Mouse (Mus musculus) CD4-positive, CD25-positive, alpha-beta regulatory T cell, adult 9 weeks (primary cell): ENCODE data around the gene Mst1. TPM values are rescaled to one million over a fixed set of nuclear protein-coding genes. Genes with fewer than 3 reads are reported as not detected.

Experiments
- polyA plus RNA-seq: library from polyadenylated mRNA; unstranded; fragments of 100-300 nt; shearing (Covaris generic); gene quantifications from one replicate; pipeline ENCODE4 v1.2.1, GENCODE M21; 2017

The Mst1 gene
- 2.1 TPM for polyA plus RNA-seq

DNA sequence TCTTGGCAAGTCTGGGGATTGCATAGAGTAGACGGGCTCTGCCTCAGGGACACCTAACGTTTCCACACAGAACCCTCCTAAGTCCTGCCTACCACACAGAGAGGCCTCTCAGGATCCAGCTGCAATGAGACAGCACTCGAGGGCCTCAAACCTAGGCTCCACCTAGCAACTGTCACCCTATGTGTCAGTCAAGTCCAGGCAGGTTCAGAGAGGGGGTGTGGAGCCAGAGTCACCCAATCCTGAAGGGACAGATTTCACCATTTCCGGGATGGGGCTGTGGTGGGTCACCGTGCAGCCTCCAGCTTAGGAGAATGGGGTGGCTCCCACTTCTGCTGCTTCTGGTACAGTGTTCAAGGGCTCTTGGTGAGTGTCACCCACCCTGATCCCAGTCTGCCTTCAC is at the start of gene Mst1:
Mst1 (plus strand) TSS at position 269 of the 400 bp plus-strand sequence.

GRCm38 (mm10) chr9:108049016-108049455 is 31.2 kb upstream of the Mst1 start, which contains the start of gene Gmppb:
Gmppb (plus strand) TSS chr9:108049242.

DNA sequence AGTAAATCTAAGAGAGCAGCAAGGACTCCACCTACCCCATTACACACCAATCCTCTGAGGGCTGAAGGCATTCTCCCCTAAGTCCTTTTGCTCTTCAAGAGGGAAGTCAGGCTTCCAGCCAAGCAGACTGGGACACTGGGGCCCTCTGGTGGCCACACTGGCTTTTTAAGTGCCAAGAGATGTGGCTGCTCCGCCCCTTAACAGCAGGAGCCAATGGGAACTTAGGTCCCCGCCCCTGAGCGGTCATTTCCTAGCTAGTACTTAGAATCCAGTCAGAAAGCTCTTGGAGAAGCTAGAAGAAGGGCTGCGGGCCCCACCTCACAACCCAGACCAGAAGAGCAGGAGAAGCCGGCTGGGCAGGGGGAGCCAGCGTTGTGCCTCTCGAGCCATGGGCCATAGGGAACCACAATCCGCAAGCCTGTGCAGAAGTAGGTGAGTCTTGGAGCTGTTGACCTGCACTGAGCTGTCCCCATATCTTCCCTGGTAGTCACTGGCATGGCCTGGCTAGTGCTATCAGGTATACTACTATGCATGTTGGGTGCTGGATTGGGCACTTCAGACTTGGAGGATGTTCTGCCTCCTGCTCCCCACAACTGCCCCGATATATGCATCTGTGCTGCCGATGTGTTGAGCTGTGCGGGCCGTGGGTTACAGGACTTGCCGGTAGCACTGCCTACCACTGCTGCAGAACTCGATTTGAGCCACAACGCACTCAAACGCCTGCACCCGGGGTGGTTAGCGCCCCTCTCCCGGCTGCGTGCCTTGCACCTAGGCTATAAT is 27.2 kb upstream of the Mst1 start, which contains the start of gene Amigo3:
Amigo3 (plus strand) TSS at position 275 of the 780 bp plus-strand sequence.

DNA sequence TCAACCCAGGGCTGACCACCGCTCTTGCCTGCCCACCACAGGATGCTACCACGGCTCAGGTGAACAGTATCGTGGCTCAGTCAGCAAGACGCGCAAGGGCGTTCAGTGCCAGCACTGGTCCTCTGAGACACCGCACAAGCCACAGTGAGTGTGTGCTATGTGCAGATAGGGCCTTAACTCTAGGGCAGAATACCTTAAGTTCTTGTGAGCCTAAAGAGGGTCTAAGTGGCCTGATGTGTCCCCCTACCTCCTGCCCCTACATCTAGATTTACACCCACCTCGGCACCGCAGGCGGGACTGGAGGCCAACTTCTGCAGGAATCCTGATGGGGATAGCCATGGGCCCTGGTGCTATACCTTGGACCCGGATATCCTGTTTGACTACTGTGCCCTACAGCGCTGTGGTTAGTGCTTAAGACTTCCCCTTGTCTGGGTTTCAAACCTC is 2.8 kb downstream of the Mst1 start, which contains the start of gene Rnf123:
Rnf123 (minus strand) TSS at position 359 of the 444 bp plus-strand sequence.

GRCm38 (mm10) chr9:108094184-108094941 is 14.1 kb downstream of the Mst1 start, which contains the start of gene Apeh:
Apeh (minus strand) TSS chr9:108094606.

Other genes with a start within 250 kb of the Mst1 start
- 128 TPM for gene Rbm6, start 207.2 kb upstream of the Mst1 start, polyA plus RNA-seq
- 15.9 TPM for gene Mon1a, start 192.3 kb upstream of the Mst1 start, polyA plus RNA-seq
- not detected for gene Mst1r, start 173.6 kb upstream of the Mst1 start, polyA plus RNA-seq
- gene Actl11, start 152.0 kb upstream of the Mst1 start, polyA plus RNA-seq: not detected
- gene Camkv, start 144.8 kb upstream of the Mst1 start, polyA plus RNA-seq: not detected
- gene Traip, start 130.3 kb upstream of the Mst1 start, polyA plus RNA-seq: 4.0 TPM
- gene Uba7, start 104.9 kb upstream of the Mst1 start, polyA plus RNA-seq: 343 TPM
- gene Gm20661, start 97.4 kb upstream of the Mst1 start, polyA plus RNA-seq: not detected
- gene Inka1, start 94.6 kb upstream of the Mst1 start, polyA plus RNA-seq: 2.0 TPM
- 0.42 TPM for gene Cdhr4, start 87.9 kb upstream of the Mst1 start, polyA plus RNA-seq
- gene Gm20662, start 84.1 kb upstream of the Mst1 start, polyA plus RNA-seq: not detected
- 59.6 TPM for gene Ip6k1, start 77.9 kb upstream of the Mst1 start, polyA plus RNA-seq
- gene Gmppb, start 31.2 kb upstream of the Mst1 start, polyA plus RNA-seq: 40.5 TPM
- gene Amigo3, start 27.3 kb upstream of the Mst1 start, polyA plus RNA-seq: 3.9 TPM
- gene Rnf123, start 2.9 kb downstream of the Mst1 start, polyA plus RNA-seq: 172 TPM
- gene Apeh, start 14.2 kb downstream of the Mst1 start, polyA plus RNA-seq: 108 TPM
- 0.60 TPM for gene Bsn, start 109.9 kb downstream of the Mst1 start, polyA plus RNA-seq
- 5.1 TPM for gene Dag1, start 183.5 kb downstream of the Mst1 start, polyA plus RNA-seq
- gene Nicn1, start 210.0 kb downstream of the Mst1 start, polyA plus RNA-seq: 2.9 TPM
- gene Amt, start 216.4 kb downstream of the Mst1 start, polyA plus RNA-seq: 0.35 TPM
- 307 TPM for gene Rhoa, start 225.7 kb downstream of the Mst1 start, polyA plus RNA-seq
- 19.7 TPM for gene Tcta, start 225.7 kb downstream of the Mst1 start, polyA plus RNA-seq